Mouse (Mus musculus): Measurements from ENCODE around the gene Brpf3. TPM values are rescaled to one million over a fixed set of nuclear protein-coding genes. Genes with fewer than 3 reads are reported as not detected.
"Not testable (repeated sequence)": the region's sequence is repeated elsewhere in the genome, so short reads cannot be mapped to it uniquely, and the experiment has no call there.

Brpf3 gene
- polyA plus RNA-seq, 1 experiment from 2014 or later = 8.0 TPM

- no peak for ATAC-seq (replicated peaks)
- Histone ChIP-seq H3K27ac (replicated peaks) (no peak overlapping the region), H3K9ac (replicated peaks) (no peak overlapping the region), H3K4me1 (no peaks in the 10 kb centered on the region), H3K36me3 (peaks cover 49% of the 10 kb centered on the region), H3K9me3 (no peaks in the 10 kb centered on the region), H3K27me3 (no peaks in the 10 kb centered on the region), H3K4me3 (no peak overlapping the region), H3K4me2 (replicated peaks) (no peak overlapping the region)
- WGBS = 95% methylated on average over 7 of the region's 7 CpGs
Measured at GRCm38 (mm10) chr17:28837840-28838239, 37.0 kb downstream of the Brpf3 start.

DNA sequence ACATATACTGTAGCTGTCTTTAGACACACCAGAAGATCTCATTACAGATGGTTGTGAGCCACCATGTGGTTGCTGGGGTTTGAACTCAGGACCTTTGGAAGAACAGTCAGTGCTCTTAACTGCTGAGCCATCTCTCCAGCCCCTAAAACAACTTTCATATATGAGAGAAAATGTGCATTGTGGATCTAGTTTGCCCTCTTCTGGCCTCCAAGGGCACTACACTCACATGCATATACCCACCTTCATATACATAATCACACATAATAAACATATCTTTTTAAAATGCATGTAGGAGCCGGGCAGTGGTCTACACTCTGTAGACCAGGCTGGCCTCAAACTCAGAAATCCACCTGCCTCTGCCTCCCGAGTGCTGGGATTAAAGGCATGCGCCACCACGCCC is 41.1 kb downstream of the Brpf3 start:
- H3K27ac ChIP-seq (replicated peaks); H3K9me3 ChIP-seq; ATAC-seq (replicated peaks); H3K4me1 ChIP-seq; H3K27me3 ChIP-seq; H3K9ac ChIP-seq (replicated peaks); H3K4me2 ChIP-seq (replicated peaks); H3K4me3 ChIP-seq: not testable (repeated sequence)
- peaks cover 32% of the 10 kb centered on the region for H3K36me3 ChIP-seq
- WGBS = 94% methylated on average over 4 of the region's 4 CpGs

- ATAC-seq (replicated peaks) = no peak
- Histone ChIP-seq H3K4me2 (replicated peaks) (no peak overlapping the region), H3K9me3 (no peaks in the 10 kb centered on the region), H3K4me1 (no peaks in the 10 kb centered on the region), H3K27ac (replicated peaks) (no peak overlapping the region), H3K27me3 (no peaks in the 10 kb centered on the region), H3K4me3 (no peak overlapping the region), H3K36me3 (peaks cover 15% of the 10 kb centered on the region), H3K9ac (replicated peaks) (no peak overlapping the region)
- 85% methylated on average over 5 of the region's 5 CpGs for WGBS
Measured at GRCm38 (mm10) chr17:28843665-28844064, 42.8 kb downstream of the Brpf3 start.

GRCm38 (mm10) chr17:28846974-28847617 is 46.2 kb downstream of the Brpf3 start:
- Histone ChIP-seq H3K9ac (replicated peaks) (no peak overlapping the region), H3K36me3 (no peaks in the 10 kb centered on the region), H3K4me2 (replicated peaks) (no peak overlapping the region), H3K9me3 (no peaks in the 10 kb centered on the region), H3K4me3 (no peak overlapping the region), H3K4me1 (no peaks in the 10 kb centered on the region), H3K27ac (replicated peaks) (no peak overlapping the region), H3K27me3 (no peaks in the 10 kb centered on the region)
- 70% methylated on average over 11 of the region's 11 CpGs for WGBS
- ATAC-seq (replicated peaks) = no peak

- WGBS = 94% methylated on average over 5 of the region's 5 CpGs
- ATAC-seq (replicated peaks) = no peak
- Histone ChIP-seq H3K36me3 (no peaks in the 10 kb centered on the region), H3K4me2 (replicated peaks) (no peak overlapping the region), H3K4me1 (no peaks in the 10 kb centered on the region), H3K9me3 (no peaks in the 10 kb centered on the region), H3K27me3 (no peaks in the 10 kb centered on the region), H3K27ac (replicated peaks) (no peak overlapping the region), H3K4me3 (no peak overlapping the region), H3K9ac (replicated peaks) (no peak overlapping the region)
Measured at GRCm38 (mm10) chr17:28850511-28850910, 49.6 kb downstream of the Brpf3 start.

GRCm38 (mm10) chr17:28854377-28854776 is 53.5 kb downstream of the Brpf3 start:
- Histone ChIP-seq H3K27ac (replicated peaks) (no peak overlapping the region), H3K27me3 (no peaks in the 10 kb centered on the region), H3K4me3 (no peak overlapping the region), H3K4me2 (replicated peaks) (no peak overlapping the region), H3K9ac (replicated peaks) (no peak overlapping the region), H3K9me3 (no peaks in the 10 kb centered on the region), H3K36me3 (no peaks in the 10 kb centered on the region), H3K4me1 (no peaks in the 10 kb centered on the region)
- WGBS = 82% methylated on average over 7 of the region's 7 CpGs
- ATAC-seq (replicated peaks) = no peak

DNA sequence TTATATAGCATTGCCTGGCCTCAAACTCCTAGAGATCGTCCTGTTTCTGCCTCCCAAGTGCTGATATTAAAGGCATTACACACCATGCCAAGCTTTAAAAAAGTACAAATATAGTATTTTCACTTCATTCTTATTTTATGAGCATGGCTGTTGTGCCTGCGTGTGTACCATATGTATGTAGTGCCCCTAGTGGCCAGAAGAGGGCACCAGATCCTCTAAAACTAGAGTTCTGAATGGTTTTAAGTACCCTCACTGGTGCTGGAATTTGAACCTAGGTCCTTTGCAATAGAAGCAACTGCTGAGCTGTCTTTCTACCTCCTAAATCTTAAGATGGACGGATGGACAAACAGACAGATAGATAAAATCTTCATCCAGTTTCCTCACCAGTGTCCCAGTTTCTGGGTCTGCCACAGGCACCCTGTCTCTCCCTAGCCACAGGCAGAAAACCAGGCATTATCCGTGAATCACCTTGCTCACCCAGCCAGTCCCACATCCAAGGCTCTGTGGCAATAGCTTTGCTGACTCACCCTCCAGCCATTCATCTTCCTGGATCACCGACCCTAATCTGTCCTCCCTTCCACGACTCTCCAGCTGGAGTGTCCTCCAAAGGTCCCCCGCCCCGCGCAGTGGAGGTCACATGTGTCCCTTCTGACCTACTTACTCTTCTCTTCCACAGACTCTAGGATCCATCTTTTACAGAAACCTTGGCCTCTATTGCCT is 54.4 kb downstream of the Brpf3 start:
- Histone ChIP-seq H3K9ac (replicated peaks) (no peak overlapping the region), H3K4me2 (replicated peaks) (no peak overlapping the region), H3K4me1 (no peaks in the 10 kb centered on the region), H3K4me3 (no peak overlapping the region), H3K27me3 (no peaks in the 10 kb centered on the region), H3K9me3 (no peaks in the 10 kb centered on the region), H3K27ac (replicated peaks) (no peak overlapping the region), H3K36me3 (no peaks in the 10 kb centered on the region)
- WGBS = 86% methylated on average over 9 of the region's 9 CpGs
- no peak for ATAC-seq (replicated peaks)

DNA sequence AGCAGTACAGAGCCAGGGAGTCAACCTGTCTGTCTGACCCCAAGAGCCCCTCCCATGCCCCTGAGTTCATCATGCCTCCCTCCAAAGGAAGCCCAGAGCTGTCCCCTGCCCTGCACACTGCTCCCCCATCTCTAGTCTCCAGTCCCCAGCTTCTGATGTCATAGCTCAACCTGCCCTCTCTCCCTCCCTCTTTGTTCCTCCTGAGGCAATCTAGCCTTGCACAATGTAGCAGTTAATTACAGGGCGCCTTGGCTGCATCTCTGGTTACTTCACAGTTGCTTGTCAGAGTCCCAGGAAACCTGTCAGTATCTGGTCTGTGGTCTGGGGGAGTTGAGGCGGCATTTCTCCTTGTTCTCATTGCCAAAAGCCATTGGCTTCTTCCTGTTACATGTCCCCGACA is 55.1 kb downstream of the Brpf3 start:
- Histone ChIP-seq H3K4me2 (replicated peaks) (no peak overlapping the region), H3K36me3 (no peaks in the 10 kb centered on the region), H3K4me3 (no peak overlapping the region), H3K9me3 (no peaks in the 10 kb centered on the region), H3K4me1 (no peaks in the 10 kb centered on the region), H3K9ac (replicated peaks) (no peak overlapping the region), H3K27ac (replicated peaks) (no peak overlapping the region), H3K27me3 (no peaks in the 10 kb centered on the region)
- ATAC-seq (replicated peaks) = no peak
- 60% methylated on average over 3 of the region's 3 CpGs for WGBS

- H3K9me3 ChIP-seq = no peaks in the 10 kb centered on the region
- ATAC-seq (replicated peaks) = no peak
- no peaks in the 10 kb centered on the region for H3K27me3 ChIP-seq
- H3K27ac ChIP-seq (replicated peaks) = no peak within 1 kb of the TSS
- no peak within 1 kb of the TSS for H3K4me2 ChIP-seq (replicated peaks)
- H3K36me3 ChIP-seq = no peaks in the 10 kb centered on the region
- H3K4me3 ChIP-seq = no peak within 1 kb of the TSS
- no peaks in the 10 kb centered on the region for H3K4me1 ChIP-seq
- WGBS = 24% methylated on average over 12 of the region's 12 CpGs
- no peak within 1 kb of the TSS for H3K9ac ChIP-seq (replicated peaks)
Measured at GRCm38 (mm10) chr17:28858205-28858604, 57.3 kb downstream of the Brpf3 start, which contains the start of gene Pnpla1. TSS of gene Pnpla1 (plus strand) at chr17:28858411.

- H3K9ac ChIP-seq (replicated peaks) = no peak overlapping the region
- H3K36me3 ChIP-seq = no peaks in the 10 kb centered on the region
- no peak for ATAC-seq (replicated peaks)
- H3K4me2 ChIP-seq (replicated peaks) = no peak overlapping the region
- H3K4me3 ChIP-seq = no peak overlapping the region
- WGBS = 69% methylated on average over 7 of the region's 7 CpGs
- H3K27me3 ChIP-seq = no peaks in the 10 kb centered on the region
- no peaks in the 10 kb centered on the region for H3K9me3 ChIP-seq
- no peak overlapping the region for H3K27ac ChIP-seq (replicated peaks)
- H3K4me1 ChIP-seq = no peaks in the 10 kb centered on the region
Measured at GRCm38 (mm10) chr17:28863926-28864325, 63.0 kb downstream of the Brpf3 start.

GRCm38 (mm10) chr17:28864464-28864863 is 63.6 kb downstream of the Brpf3 start:
- WGBS = 89% methylated on average over 6 of the region's 6 CpGs
- no peak overlapping the region for H3K4me2 ChIP-seq (replicated peaks)
- H3K27ac ChIP-seq (replicated peaks) = no peak overlapping the region
- H3K4me3 ChIP-seq = no peak overlapping the region
- no peaks in the 10 kb centered on the region for H3K36me3 ChIP-seq
- H3K9ac ChIP-seq (replicated peaks) = no peak overlapping the region
- no peaks in the 10 kb centered on the region for H3K27me3 ChIP-seq
- no peak for ATAC-seq (replicated peaks)
- no peaks in the 10 kb centered on the region for H3K4me1 ChIP-seq
- no peaks in the 10 kb centered on the region for H3K9me3 ChIP-seq

DNA sequence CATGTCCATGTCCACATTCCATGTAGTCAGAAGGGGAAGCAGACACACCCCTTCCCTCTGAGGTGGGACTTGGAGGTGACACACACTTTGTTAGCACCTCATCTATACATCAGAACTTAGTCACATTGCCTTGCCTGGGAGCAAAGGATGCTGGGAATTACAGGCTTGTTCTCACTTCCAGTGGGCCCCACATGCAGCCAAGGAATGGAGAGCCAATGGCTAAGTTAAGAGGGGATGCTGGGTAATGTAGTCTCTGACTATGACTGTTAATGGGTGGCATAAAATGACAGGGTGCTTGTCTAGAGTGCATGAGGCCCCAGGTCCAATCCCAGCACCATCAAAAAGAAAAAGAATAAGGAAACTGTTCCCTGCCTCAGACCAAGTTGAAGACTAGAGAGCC is 66.0 kb downstream of the Brpf3 start:
- H3K9ac ChIP-seq (replicated peaks) = no peak overlapping the region
- no peak overlapping the region for H3K4me3 ChIP-seq
- H3K36me3 ChIP-seq = no peaks in the 10 kb centered on the region
- H3K27ac ChIP-seq (replicated peaks) = no peak overlapping the region
- H3K9me3 ChIP-seq = no peaks in the 10 kb centered on the region
- H3K27me3 ChIP-seq = no peaks in the 10 kb centered on the region
- no peak overlapping the region for H3K4me2 ChIP-seq (replicated peaks)
- no peak for ATAC-seq (replicated peaks)
- H3K4me1 ChIP-seq = peaks cover 8% of the 10 kb centered on the region

- H3K4me3 ChIP-seq = no peak overlapping the region
- no peaks in the 10 kb centered on the region for H3K9me3 ChIP-seq
- H3K36me3 ChIP-seq = no peaks in the 10 kb centered on the region
- no peaks in the 10 kb centered on the region for H3K27me3 ChIP-seq
- ATAC-seq (replicated peaks) = no peak
- 97% methylated on average over 4 of the region's 4 CpGs for WGBS
- peaks cover 8% of the 10 kb centered on the region for H3K4me1 ChIP-seq
- H3K9ac ChIP-seq (replicated peaks) = no peak overlapping the region
- no peak overlapping the region for H3K27ac ChIP-seq (replicated peaks)
- no peak overlapping the region for H3K4me2 ChIP-seq (replicated peaks)
Measured at GRCm38 (mm10) chr17:28867381-28867780, 66.5 kb downstream of the Brpf3 start.
